Mouse (Mus musculus) left cerebral cortex, adult 18-20 months (tissue): ENCODE data around the gene Pate4. TPM values are rescaled to one million over a fixed set of nuclear protein-coding genes. Genes with fewer than 3 reads are reported as not detected.
"Not testable (repeated sequence)": the region's sequence is repeated elsewhere in the genome, so short reads cannot be mapped to it uniquely, and the experiment has no call there.

ENCODE experiments used
- DNase-seq, 2 experiments: peaks; one replicate each; pipeline ENCODE4 v3.0.0; 2021 to 2022; ENCODE audit warnings: low spot score in 2 of 2, mixed read lengths in 1 of 2
- long read RNA-seq, 2 experiments: library from polyadenylated mRNA; stranded (forward); transcript quantifications; one replicate each; pipeline ENCODE4 v2.0.0; 2021
- total RNA-seq, 2 experiments: library from RNA; stranded (reverse); gene quantifications; 2 replicates each; pipeline ENCODE4 v1.2.3; 2021

Gene Pate4
- total RNA-seq = not detected
- long read RNA-seq, experiment 1 = 0 reads
- long read RNA-seq, experiment 2 = 0 reads

DNA sequence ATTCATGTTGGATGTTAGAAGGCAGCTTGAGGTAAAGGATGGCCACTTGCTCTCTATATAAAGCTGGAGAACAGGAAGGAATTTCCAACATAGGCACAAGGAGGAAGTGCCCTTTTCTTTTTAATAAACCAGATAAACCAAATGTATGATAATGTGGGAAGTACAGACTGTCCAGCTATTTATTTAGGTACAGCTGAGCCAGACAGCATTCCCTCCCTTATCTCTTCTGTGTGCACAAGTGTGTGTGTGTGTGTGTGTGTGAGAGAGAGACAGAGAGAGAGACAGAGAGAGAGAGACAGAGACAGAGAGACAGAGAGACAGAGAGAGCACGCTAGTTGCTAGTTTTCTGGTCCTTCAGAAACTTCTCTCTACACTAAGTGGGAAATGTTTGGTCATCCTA lies at the start of gene Pate4:
TSS of gene Pate4 (minus strand) at position 101 of the 400 bp plus-strand sequence.
- DNase-seq = no peak

- no peak for DNase-seq
Observed at GRCm38 (mm10) chr9:35648102-35648501, 36.4 kb upstream of the Pate4 start, which contains the start of gene Pate3. Gene Pate3 (minus strand): TSS chr9:35648202.

- DNase-seq = no peak
Observed at GRCm38 (mm10) chr9:35632981-35633380, 21.2 kb upstream of the Pate4 start.

GRCm38 (mm10) chr9:35616784-35617183 lies 5.0 kb upstream of the Pate4 start:
- DNase-seq = not testable (repeated sequence)

- DNase-seq = no peak
Observed at GRCm38 (mm10) chr9:35614005-35614404, 2.3 kb upstream of the Pate4 start.

GRCm38 (mm10) chr9:35607647-35608405 lies 3.9 kb downstream of the Pate4 start:
- DNase-seq = no peak

- DNase-seq = peak; percentile 45 to 54
Observed at GRCm38 (mm10) chr9:35592903-35593302, 18.8 kb downstream of the Pate4 start.

DNA sequence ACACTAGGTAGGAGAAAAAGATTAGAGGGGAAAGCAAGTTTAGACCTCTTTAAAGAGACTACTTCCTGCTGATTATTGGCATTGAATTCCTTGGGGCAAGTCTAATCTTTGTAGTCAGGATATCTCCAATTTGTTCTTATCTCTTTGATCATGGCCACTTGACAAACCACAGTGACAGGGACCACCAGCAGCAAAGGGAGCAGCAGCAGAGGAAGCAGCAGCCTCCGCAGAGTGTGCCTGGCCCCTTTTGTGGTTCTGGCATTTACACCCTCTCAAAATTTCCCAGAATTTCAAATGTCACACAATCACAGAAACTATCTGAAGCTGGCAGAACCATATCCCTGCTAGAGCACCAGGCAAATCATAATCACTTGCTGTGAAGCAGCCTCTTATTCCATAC lies 24.1 kb downstream of the Pate4 start:
- no peak for DNase-seq

DNA sequence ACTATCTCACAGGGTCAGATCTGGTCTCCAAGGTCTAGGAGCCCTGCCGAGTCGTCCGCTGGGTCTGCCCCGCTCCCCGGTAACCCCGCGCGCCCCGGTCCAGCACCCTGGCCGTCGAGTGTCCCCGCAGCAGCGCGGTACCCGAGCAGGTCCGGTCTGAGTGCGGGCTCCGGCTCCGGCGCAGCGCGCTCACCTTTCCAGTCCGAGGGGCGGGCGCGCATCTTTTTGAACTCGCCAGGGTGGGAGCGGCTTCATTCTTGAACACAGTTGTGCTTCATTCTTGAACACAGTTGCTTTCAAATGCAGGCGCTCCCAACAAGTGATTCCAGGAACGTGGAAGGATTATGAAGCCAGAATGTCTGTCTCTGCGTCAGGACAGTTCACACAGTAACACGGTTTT lies 37.3 kb downstream of the Pate4 start:
- DNase-seq = no peak

GRCm38 (mm10) chr9:35570663-35571062 lies 41.1 kb downstream of the Pate4 start:
- no peak for DNase-seq

DNA sequence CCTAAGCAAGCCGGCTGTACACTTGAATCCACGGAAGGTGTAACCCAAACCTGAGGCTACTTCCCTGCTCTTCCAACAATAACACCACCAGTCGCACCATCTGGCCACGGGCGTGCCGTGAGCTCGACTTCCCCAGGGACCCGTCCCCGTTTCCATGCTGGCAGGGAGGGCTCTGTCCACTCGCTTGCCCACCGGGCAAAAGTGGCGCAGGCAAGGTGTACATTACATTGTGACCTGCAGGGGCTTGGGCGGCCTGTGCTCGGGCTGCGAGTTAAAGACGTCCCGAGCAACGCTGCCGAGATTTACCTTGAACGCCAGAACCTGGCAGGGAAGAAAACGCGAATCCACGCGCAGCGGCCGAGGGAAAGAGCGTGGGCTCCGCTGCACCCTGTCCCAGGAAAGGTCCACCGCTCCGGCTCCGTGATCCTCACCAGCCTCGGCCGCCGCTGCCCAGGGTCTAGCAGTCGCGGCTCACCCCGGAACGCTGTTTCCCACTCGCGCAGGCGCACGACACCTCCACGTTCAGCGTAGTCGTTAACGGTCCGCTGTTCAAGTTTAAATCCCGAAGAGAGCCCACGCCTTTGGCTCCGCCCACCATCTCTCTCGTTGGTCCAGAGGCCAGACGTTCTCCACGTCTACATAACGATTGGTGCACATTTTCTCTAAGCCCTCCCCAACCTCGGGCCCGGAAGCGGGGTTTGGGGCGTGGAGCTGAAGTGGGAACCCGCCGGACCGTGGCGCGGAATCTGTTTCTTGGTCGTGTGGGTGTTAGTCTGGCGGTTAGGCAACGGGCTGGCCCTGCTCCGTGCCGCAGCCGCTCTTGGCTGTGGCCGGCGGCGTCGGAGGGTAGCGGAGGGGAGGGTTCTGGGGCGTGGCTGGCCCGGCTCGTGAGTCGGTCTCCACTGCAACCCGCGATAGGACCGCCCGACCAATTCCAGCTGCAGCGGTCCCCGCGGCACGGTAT lies 41.9 kb downstream of the Pate4 start, which contains the start of the genes Pate2 and Hyls1:
TSS of gene Pate2 (plus strand) at position 714 of the 964 bp plus-strand sequence.
TSS of gene Hyls1 (minus strand) at position 828 of the 964 bp plus-strand sequence.
- DNase-seq = peak; percentile 91 to 92

- no peak for DNase-seq
Observed at GRCm38 (mm10) chr9:35567995-35568394, 43.7 kb downstream of the Pate4 start.

DNA sequence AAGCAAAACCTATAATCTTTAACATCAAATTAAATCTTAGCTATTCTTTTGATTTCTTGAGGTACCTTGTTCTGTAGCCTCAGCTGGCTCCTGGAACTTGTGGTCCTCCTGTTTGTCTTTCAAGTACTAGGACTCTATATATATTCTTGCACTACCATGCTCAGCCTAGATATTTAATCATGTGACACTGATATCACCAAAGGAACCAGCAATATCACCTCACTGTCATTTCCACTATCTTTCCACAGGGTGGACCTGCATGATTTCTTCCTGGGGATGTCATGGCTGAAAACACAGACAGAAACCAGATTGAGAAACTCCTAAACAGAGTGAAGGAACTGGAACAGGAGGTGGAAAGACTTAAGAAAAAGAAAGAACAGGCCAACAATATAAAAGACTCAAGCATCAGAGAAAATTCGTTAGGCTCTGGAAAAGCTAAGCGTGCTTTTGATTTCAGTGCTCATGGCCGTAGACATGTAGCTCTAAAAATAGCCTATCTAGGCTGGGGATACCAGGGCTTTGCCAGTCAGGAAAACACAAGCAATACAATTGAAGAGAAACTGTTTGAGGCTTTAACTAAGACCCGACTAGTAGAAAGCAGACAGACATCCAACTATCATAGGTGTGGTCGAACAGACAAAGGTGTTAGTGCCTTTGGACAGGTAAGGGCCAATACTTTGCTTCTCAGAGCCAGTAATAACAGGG lies 47.1 kb downstream of the Pate4 start:
- DNase-seq = no peak

- DNase-seq = no peak
Observed at GRCm38 (mm10) chr9:35561583-35561982, 50.2 kb downstream of the Pate4 start.

DNA sequence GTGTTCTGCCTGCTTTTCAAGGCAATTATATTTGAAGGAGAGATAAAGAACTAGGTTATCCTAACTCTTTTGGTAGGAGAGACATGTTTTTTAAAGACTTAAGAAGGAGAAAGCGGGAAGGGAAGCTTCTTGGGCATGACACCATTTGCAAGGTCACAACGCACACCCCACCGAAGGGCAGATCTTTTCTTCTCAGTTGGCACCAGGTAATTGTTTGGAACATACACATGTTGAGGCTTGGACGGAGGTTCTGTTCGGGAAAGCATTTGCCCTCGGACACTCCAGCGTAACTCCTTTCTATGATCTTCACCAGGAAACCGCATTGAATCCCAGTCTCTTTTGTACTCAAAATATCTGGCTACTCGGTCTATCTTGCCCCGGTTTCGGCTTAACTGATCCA lies 50.7 kb downstream of the Pate4 start:
- no peak for DNase-seq

DNA sequence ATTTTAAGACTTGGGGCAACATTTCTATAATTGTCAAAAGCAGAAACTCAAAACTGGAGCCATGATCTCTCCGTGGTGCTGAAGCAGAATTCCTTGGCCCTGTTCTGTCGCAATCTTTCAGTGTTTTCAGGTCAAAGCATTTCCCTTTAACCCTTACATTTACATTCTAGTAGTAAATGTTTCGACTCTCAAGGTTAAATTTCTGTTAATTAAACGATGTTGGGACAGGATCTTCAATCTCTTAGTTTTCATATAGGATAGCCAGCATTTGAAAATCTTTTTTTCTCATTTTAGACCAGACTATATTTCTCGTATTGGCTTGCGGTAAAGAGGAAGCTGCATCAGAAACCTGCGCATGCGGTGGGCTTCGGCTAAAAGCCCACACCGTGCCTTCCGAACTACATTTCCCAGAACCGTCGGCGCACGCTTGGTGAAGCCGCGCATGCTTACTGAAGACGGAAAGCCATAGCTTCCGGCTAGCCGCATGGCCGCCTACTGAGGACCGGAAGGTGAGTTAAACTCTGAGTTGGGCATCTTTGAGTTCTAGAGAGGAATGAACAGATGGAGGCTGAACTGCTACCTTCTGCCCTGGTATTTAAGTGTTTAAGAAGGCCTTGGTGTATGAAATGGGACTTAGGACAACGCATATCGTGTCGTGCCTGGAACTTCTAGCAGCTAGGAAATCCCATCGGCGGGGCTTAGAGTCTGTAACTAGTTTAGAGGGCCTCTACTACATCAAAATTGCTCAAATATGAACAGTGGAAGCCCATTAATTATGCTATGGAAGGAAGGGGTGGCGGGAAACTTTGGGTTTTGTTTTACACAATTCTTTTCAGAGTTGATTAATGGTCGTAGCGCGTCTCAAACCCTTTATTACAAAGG lies 52.5 kb downstream of the Pate4 start:
- DNase-seq = peak; percentile 83 to 87

DNA sequence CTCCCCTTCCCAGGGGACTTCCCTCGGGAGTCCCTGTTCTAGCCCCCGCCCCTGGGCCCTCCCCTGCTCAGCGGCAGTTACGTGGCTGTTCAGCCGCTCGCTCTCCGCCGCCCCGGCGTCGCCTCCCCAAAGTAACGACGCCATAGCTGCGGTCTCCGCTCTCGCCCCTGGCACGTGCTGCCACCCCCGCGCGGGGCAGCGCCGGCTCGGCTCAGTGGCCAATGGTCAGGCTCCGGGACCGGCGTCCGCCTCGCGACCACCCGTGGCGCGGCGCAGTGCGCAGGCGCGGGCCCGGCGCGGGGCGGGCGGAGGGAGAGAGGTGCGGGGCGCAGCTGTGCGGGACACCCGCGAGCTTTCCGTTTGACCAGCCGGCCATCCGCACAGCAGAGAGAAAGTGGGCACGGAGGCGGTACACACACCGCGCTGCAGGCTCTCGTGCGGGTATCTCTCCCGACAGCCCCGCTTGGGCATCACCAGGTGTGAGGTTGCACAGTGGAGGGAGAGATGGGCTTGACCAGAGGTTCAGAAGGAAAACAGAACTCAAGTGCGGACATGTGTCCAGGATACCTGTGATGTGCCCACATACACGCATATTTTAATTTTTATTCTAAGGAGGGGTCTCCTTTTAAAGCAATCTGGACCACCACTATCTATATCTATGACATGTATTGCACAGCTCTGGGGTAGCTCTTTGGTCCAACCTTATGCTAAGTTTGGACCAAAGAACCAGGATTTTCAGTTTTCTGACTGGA lies 53.3 kb downstream of the Pate4 start, which contains the start of the genes Ddx25 and Pus3:
TSS of gene Ddx25 (minus strand) at position 272 of the 752 bp plus-strand sequence.
TSS of gene Pus3 (plus strand) at position 339 of the 752 bp plus-strand sequence.
- peak; percentile 59 to 79 for DNase-seq
